Mouse (Mus musculus) Muller cell, postnatal 12 days (primary cell): ENCODE measurements at regions not wholly inside any gene's neighbourhood (a gene's known extent, or its start where the extent isn't known, plus 50 kb on each side); places are given as distances from the start of the nearest gene placed in this dataset.

Experiments used
- DNase-seq: peaks from one replicate; pipeline ENCODE4 v3.0.0-alpha.2; 2015; ENCODE audit errors: inconsistent ontology term

- DNase-seq, result no peak
These were observed 211.7 kb upstream of the Ntm start for GRCm38 (mm10) chr9:30174646-30175045.

- DNase-seq, result no peak
These were observed 212.4 kb upstream of the Ntm start for GRCm38 (mm10) chr9:30175376-30175775.

- DNase-seq, result no peak
These were observed 220.5 kb upstream of the Ntm start for GRCm38 (mm10) chr9:30183409-30183808.

- DNase-seq, result no peak
These were observed 222.2 kb upstream of the Ntm start for GRCm38 (mm10) chr9:30184996-30185763.

- no peak for DNase-seq
These were observed 223.3 kb upstream of the Ntm start for GRCm38 (mm10) chr9:30186261-30186660.

- no peak for DNase-seq
These were observed 227.1 kb upstream of the Ntm start for GRCm38 (mm10) chr9:30190078-30190477.

GRCm38 (mm10) chr9:30191119-30191518 lies 228.2 kb upstream of the Ntm start:
- no peak for DNase-seq

GRCm38 (mm10) chr9:30191902-30192301 lies 229.0 kb upstream of the Ntm start:
- no peak for DNase-seq

GRCm38 (mm10) chr9:30194866-30195265 lies 231.9 kb upstream of the Ntm start:
- DNase-seq, result no peak

GRCm38 (mm10) chr9:30202411-30202810 lies 224.5 kb upstream of the Snx19 start:
- DNase-seq, result no peak

GRCm38 (mm10) chr9:30207631-30208030 lies 219.3 kb upstream of the Snx19 start:
- DNase-seq, result no peak

GRCm38 (mm10) chr9:30209806-30210205 lies 217.1 kb upstream of the Snx19 start:
- DNase-seq, result no peak

- peak; percentile 51 for DNase-seq
These were observed 214.3 kb upstream of the Snx19 start for GRCm38 (mm10) chr9:30212471-30213075.

GRCm38 (mm10) chr9:30234501-30235163 lies 192.3 kb upstream of the Snx19 start:
- peak; percentile 60 for DNase-seq

- no peak for DNase-seq
These were observed 191.1 kb upstream of the Snx19 start for GRCm38 (mm10) chr9:30235791-30236190.

GRCm38 (mm10) chr9:30242107-30242506 lies 184.8 kb upstream of the Snx19 start:
- DNase-seq, result no peak

GRCm38 (mm10) chr9:30264533-30265168 lies 162.3 kb upstream of the Snx19 start:
- peak; percentile 66 for DNase-seq

- DNase-seq, result peak; percentile 22
These were observed 155.8 kb upstream of the Snx19 start for GRCm38 (mm10) chr9:30271081-30271480.

- no peak for DNase-seq
These were observed 153.1 kb upstream of the Snx19 start for GRCm38 (mm10) chr9:30273836-30274235.

- no peak for DNase-seq
These were observed 148.7 kb upstream of the Snx19 start for GRCm38 (mm10) chr9:30278231-30278630.

- no peak for DNase-seq
These were observed 143.7 kb upstream of the Snx19 start for GRCm38 (mm10) chr9:30283080-30283770.

GRCm38 (mm10) chr9:30283771-30284148 lies 143.1 kb upstream of the Snx19 start:
- DNase-seq, result no peak
